Mouse (Mus musculus): ENCODE results near the gene Ahcyl2.
"Not testable (repeated sequence)": the region's sequence is repeated elsewhere in the genome, so short reads cannot be mapped to it uniquely, and the experiment has no call there.

Gene Ahcyl2

GRCm38 (mm10) chr6:29767813-29768660 is at the start of gene Ahcyl2:
Ahcyl2 (plus strand) TSS chr6:29768011.
- peak; percentile 98 for DNase-seq (ENCODE audit: low read depth)

- DNase-seq (ENCODE audit: low read depth), result no peak
Observed at GRCm38 (mm10) chr6:29718894-29719329, 48.9 kb upstream of the Ahcyl2 start.

GRCm38 (mm10) chr6:29721890-29722289 is 45.9 kb upstream of the Ahcyl2 start:
- no peak for DNase-seq (ENCODE audit: low read depth)

- no peak for DNase-seq (ENCODE audit: low read depth)
Observed at GRCm38 (mm10) chr6:29726576-29727200, 41.1 kb upstream of the Ahcyl2 start.

GRCm38 (mm10) chr6:29728035-29728434 is 39.8 kb upstream of the Ahcyl2 start:
- DNase-seq (ENCODE audit: low read depth), result no peak

- DNase-seq (ENCODE audit: low read depth), result no peak
Observed at GRCm38 (mm10) chr6:29729491-29729890, 38.3 kb upstream of the Ahcyl2 start.

- no peak for DNase-seq (ENCODE audit: low read depth)
Observed at GRCm38 (mm10) chr6:29735336-29735688, 32.5 kb upstream of the Ahcyl2 start, which contains the start of gene Smo. Smo (plus strand) TSS chr6:29735503.

- no peak for DNase-seq (ENCODE audit: low read depth)
Observed at GRCm38 (mm10) chr6:29735689-29736451, 31.9 kb upstream of the Ahcyl2 start.

GRCm38 (mm10) chr6:29736610-29737458 is 31.0 kb upstream of the Ahcyl2 start:
- no peak for DNase-seq (ENCODE audit: low read depth)

- DNase-seq (ENCODE audit: low read depth), result no peak
Observed at GRCm38 (mm10) chr6:29751466-29752152, 16.2 kb upstream of the Ahcyl2 start.

- no peak for DNase-seq (ENCODE audit: low read depth)
Observed at GRCm38 (mm10) chr6:29753336-29753735, 14.5 kb upstream of the Ahcyl2 start.

- DNase-seq (ENCODE audit: low read depth), result no peak
Observed at GRCm38 (mm10) chr6:29756001-29756400, 11.8 kb upstream of the Ahcyl2 start.

- DNase-seq (ENCODE audit: low read depth), result no peak
Observed at GRCm38 (mm10) chr6:29756476-29756875, 11.3 kb upstream of the Ahcyl2 start.

- peak; percentile 84 for DNase-seq (ENCODE audit: low read depth)
Observed at GRCm38 (mm10) chr6:29758417-29758816, 9.4 kb upstream of the Ahcyl2 start.

- no peak for DNase-seq (ENCODE audit: low read depth)
Observed at GRCm38 (mm10) chr6:29759012-29759679, 8.7 kb upstream of the Ahcyl2 start.

GRCm38 (mm10) chr6:29760397-29760796 is 7.4 kb upstream of the Ahcyl2 start:
- not testable (repeated sequence) for DNase-seq (ENCODE audit: low read depth)

- DNase-seq (ENCODE audit: low read depth), result no peak
Observed at GRCm38 (mm10) chr6:29761282-29761681, 6.5 kb upstream of the Ahcyl2 start.

GRCm38 (mm10) chr6:29762524-29762923 is 5.3 kb upstream of the Ahcyl2 start:
- peak; percentile 83 for DNase-seq (ENCODE audit: low read depth)

GRCm38 (mm10) chr6:29766874-29767273 is 937 bp upstream of the Ahcyl2 start:
- DNase-seq (ENCODE audit: low read depth), result peak; percentile 64

GRCm38 (mm10) chr6:29768791-29769441 is 1.1 kb downstream of the Ahcyl2 start:
- DNase-seq (ENCODE audit: low read depth), result peak; percentile 56
